Mouse (Mus musculus) megakaryocyte, embryonic 14.5 days (primary cell): ENCODE results near the gene Apol7a.

ENCODE experiments used
- FLI1 ChIP-seq: IDR thresholded peaks from 2 replicates; pipeline ENCODE4 v1.6.1; 2012; ENCODE audit warnings: low read length, inconsistent platforms, mixed read lengths
- GATA1 ChIP-seq: IDR thresholded peaks from 3 replicates; pipeline ENCODE4 v1.6.1; 2012; ENCODE audit warnings: mixed read lengths, low read length, inconsistent platforms, borderline replicate concordance

DNA sequence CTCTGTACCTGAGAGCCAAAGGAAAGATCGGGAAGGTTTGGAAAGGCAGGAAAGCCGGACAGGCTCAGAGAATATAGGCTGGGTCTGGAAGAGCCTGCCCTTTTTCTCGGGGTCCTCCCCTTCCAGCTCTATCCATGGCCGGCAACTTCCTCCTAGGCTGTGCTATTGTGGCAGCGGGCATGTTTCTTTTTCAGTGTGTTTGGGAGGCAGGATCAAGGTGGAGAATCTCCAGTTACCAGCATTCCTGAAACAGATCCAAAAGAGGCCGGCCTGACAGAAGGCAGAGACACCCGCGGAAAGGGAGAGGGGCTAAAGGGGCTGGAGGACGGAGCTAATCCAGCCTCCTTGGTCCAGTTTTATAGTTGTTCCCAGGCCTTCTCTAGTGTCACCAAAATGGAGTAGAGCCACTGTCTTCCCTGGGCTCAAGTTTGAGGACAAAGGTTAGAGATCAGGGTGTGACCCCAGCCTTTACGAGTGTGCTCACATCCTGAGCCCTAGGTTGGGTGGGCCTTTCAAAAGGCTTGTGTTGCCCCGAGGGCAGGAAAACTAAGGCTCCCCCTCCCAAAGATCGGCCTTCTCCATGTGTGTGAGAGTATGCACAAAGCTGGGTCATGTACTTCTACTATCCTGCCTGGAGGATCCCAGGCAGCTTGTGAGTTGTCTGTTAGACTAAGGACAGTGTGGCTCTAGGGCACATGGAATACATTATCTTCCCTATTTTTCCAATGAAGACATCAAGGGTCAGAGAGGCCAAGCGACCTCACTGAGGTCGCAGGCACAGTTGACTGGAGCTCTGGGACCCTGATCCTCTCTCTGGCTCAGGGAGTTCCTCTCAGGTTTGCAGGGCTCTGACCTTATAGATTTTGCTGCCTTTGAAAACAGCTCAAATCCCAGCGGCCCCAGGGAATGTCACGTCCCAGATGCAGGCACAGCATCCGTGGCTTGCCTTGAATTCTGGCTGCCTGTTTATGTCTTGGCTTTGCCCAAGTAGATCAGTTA, 54.5 kb downstream of the Apol7a start:
- no peak for TF ChIP-seq GATA1
- TF ChIP-seq FLI1: no peak
